Mouse (Mus musculus) CH12.LX (cell line): Measurements from ENCODE around the gene Znrd1as.
A peak's percentile ranks its signal among the peaks of the same experiment; 100 is the strongest.

ENCODE experiments used
- CHD2 ChIP-seq: IDR thresholded peaks from 2 replicates; pipeline ENCODE4 v1.6.1; 2011; ENCODE audit warnings: low read length, improper control_type of control experiment
- CTCF ChIP-seq, 2 experiments: IDR thresholded peaks in 1 of 2; conservative IDR thresholded peaks in 1 of 2; 2 replicates each; pipeline ENCODE4 v1.5.1; 2011 to 2012; ENCODE audit warnings: low read depth in 2 of 2, low read length in 2 of 2, improper control_type of control experiment in 1 of 2, inconsistent platforms in 1 of 2, mild to moderate bottlenecking in 1 of 2, moderate library complexity in 1 of 2
- EP300 ChIP-seq: IDR thresholded peaks from 2 replicates; pipeline ENCODE4 v1.6.1; 2011; ENCODE audit warnings: low read length, improper control_type of control experiment
- MAFK ChIP-seq: IDR thresholded peaks from 2 replicates; pipeline ENCODE4 v1.6.1; 2011; ENCODE audit warnings: low read length, improper control_type of control experiment; ENCODE audit not compliant: insufficient replicate concordance
- POLR2A ChIP-seq: IDR thresholded peaks from 2 replicates; pipeline ENCODE4 v1.6.1; 2011; ENCODE audit warnings: low read depth, mild to moderate bottlenecking, improper control_type of control experiment, low read length
- SIN3A ChIP-seq: IDR thresholded peaks from 2 replicates; pipeline ENCODE4 v1.6.1; 2012; ENCODE audit warnings: low read length, improper control_type of control experiment, inconsistent platforms

DNA sequence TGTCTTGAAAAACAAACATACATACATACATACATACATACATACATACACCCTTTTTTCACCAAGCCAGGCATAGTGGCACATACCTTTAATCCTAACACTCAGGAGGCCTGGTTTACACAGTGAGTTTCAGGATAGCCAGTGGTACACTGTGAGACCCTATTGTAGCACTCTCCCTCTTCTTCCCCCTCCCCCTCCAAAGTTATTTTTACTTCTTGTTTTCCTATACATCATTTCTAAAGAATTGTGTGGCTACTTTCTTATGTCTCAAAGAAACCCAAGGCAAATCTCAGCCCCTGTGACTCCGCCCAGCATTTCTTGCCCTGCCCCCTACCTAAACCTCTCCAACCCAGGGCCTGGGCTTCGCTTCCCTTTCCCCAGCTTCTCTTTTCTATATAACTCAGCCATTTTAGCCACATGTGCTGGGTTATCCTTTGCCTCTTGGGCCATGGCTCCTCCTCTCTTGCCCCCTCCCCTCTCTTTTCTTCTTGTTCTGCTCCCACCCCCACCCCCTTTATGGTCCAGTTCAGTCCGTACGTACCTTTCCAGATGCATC lies 35.5 kb downstream of the Znrd1as start:
- TF ChIP-seq CTCF (conservative IDR thresholded peaks at IDR 0.05 in 1 of 2, IDR thresholded peaks at IDR 0.05 in 1 of 2; ENCODE audit: low read depth in 2 of 2, low read length in 2 of 2) (no peak), EP300 (peak; percentile 51), SIN3A (no peak; the same call in 1 of the 2 replicates), POLR2A (peak; percentile 46), CHD2 (peak; percentile 73), MAFK (no peak)
